ENCODE assay signal across 25 mouse cellular contexts in genomic region chr1:136960428-136961012, GRCm38 (mm10). TPM values are rescaled to one million over a fixed set of nuclear protein-coding genes. Genes with fewer than 3 reads are reported as not detected.
DNase-seq lines count a peak whose midpoint lies in the region; ATAC-seq and TF ChIP-seq lines count a peak whose summit lies in the region.
"Had no signal": no experiment of that assay in that cellular context is flagged by ENCODE, and none has a peak within 500 bp of the region (broad histone marks: within the 10 kb centered on the region; RNA-seq: fewer than 3 reads in every experiment).

TSS of gene Nr5a2 (minus strand) at chr1:136960448.

- no peaks in the 10 kb centered on the region for H3K36me3 ChIP-seq in stomach, embryonic 14.5 days (ENCODE audit: control insufficient read depth, insufficient read depth, low read length)
- no peaks in the 10 kb centered on the region for H3K36me3 ChIP-seq in stomach, postnatal 0 days (ENCODE audit: control insufficient read depth, insufficient read depth, low read length)
- H3K36me3 ChIP-seq in liver, embryonic 16.5 days (ENCODE audit: control insufficient read depth, insufficient read depth), result no peaks in the 10 kb centered on the region
- no peaks in the 10 kb centered on the region for H3K36me3 ChIP-seq in hindbrain, embryonic 13.5 days
- H3K36me3 ChIP-seq: heart, embryonic 13.5 days; limb, embryonic 10.5 days; midbrain, embryonic 10.5 days; neural tube, embryonic 15.5 days had no signal

- TF ChIP-seq CTCF in stomach, postnatal 0 days (IDR thresholded peaks at IDR 0.05; ENCODE audit: low read depth), result no peak
- TF ChIP-seq CTCF in left cerebral cortex, adult 2 months (IDR thresholded peaks at IDR 0.05), result no peak

- peak within 1 kb of the TSS; percentile 9; the same call in 1 of the 2 replicates for H3K4me3 ChIP-seq in stomach, embryonic 14.5 days (ENCODE audit: low read depth, low read length)
- H3K4me3 ChIP-seq in stomach, postnatal 0 days (ENCODE audit: low read depth, low read length), result no peak within 1 kb of the TSS
- peak within 1 kb of the TSS; percentile 40 for H3K4me3 ChIP-seq in liver, embryonic 16.5 days (ENCODE audit: low read depth, low read length)
- H3K4me3 ChIP-seq in hindbrain, embryonic 13.5 days, result no peak within 1 kb of the TSS
- H3K4me3 ChIP-seq in left cerebral cortex, adult 2 months, result no peak within 1 kb of the TSS
- H3K4me3 ChIP-seq: heart, adult 2 months; heart, embryonic 13.5 days; neural tube, embryonic 15.5 days had no signal

- H3K27me3 ChIP-seq in stomach, embryonic 14.5 days (ENCODE audit: control insufficient read depth, insufficient read depth, low read length), result peaks cover 5% of the 10 kb centered on the region; the same call in 1 of the 2 replicates
- no peaks in the 10 kb centered on the region for H3K27me3 ChIP-seq in stomach, postnatal 0 days (ENCODE audit: control insufficient read depth, insufficient read depth, low read length)
- peaks cover 2% of the 10 kb centered on the region; the same call in 1 of the 2 replicates for H3K27me3 ChIP-seq in liver, embryonic 16.5 days (ENCODE audit: control insufficient read depth, insufficient read depth, low read depth, low read length)
- peaks cover 51% of the 10 kb centered on the region for H3K27me3 ChIP-seq in hindbrain, embryonic 13.5 days

- ATAC-seq in stomach, embryonic 14.5 days (ENCODE audit: insufficient number of reproducible peaks, insufficient read depth, low FRiP score, low read depth), result peak; percentile 80
- no peak for ATAC-seq in stomach, postnatal 0 days (ENCODE audit: low FRiP score, low TSS enrichment)
- ATAC-seq in liver, embryonic 16.5 days (ENCODE audit: low read depth), result peak; percentile 84
- no peak for ATAC-seq in hindbrain, embryonic 13.5 days (ENCODE audit: low FRiP score)
- ATAC-seq: activated CD4-positive, CD25-positive, alpha-beta regulatory T cell, adult 4 months had no signal

- no peaks in the 10 kb centered on the region for H3K4me1 ChIP-seq in stomach, embryonic 14.5 days (ENCODE audit: control insufficient read depth, insufficient read depth, low read length)
- no peaks in the 10 kb centered on the region for H3K4me1 ChIP-seq in stomach, postnatal 0 days (replicated peaks; ENCODE audit: control insufficient read depth, insufficient read depth)
- H3K4me1 ChIP-seq in liver, embryonic 16.5 days (ENCODE audit: control insufficient read depth, low read depth, low read length), result no peaks in the 10 kb centered on the region
- H3K4me1 ChIP-seq in hindbrain, embryonic 13.5 days (replicated peaks), result peaks cover 8% of the 10 kb centered on the region

- no peak for DNase-seq in stomach, postnatal 0 days (ENCODE audit: low spot score)
- peak; percentile 98 for DNase-seq in large intestine, adult 2 months (ENCODE audit: low read depth, low spot score)
- DNase-seq in left cerebral cortex, adult 2 months (ENCODE audit: extremely low spot score in 1 of 2, low spot score in 2 of 2), result no peak
- DNase-seq in urinary bladder, postnatal 10 days (ENCODE audit: low spot score), result no peak
- DNase-seq in right cerebral cortex, postnatal 25 days, result no peak
- DNase-seq: adrenal gland, postnatal 10 days; cerebellum, adult 2 months; gastrocnemius, postnatal 36 days; heart, adult 2 months; heart, postnatal 14 days; kidney, adult 9 months; kidney, postnatal 25 days; lung, adult 18-20 months; lung, postnatal 10 days; right cerebral cortex, adult 18-20 months; thymus, postnatal 25 days had no signal

- intact Hi-C loops in left cerebral cortex, adult 2 months (cut with DNase I), result no loop called here

- WGBS in stomach, embryonic 14.5 days, result 33% methylated on average over 4 of the region's 4 CpGs
- WGBS in stomach, postnatal 0 days, result 26% methylated on average over 4 of the region's 4 CpGs
- WGBS in large intestine, adult 2 months, result 15% methylated on average over 4 of the region's 4 CpGs
- WGBS in liver, embryonic 16.5 days (ENCODE audit: insufficient replicate concordance), result 21% methylated on average over 4 of the region's 4 CpGs
- WGBS in hindbrain, embryonic 13.5 days, result 59% methylated on average over 4 of the region's 4 CpGs

- no peak within 1 kb of the TSS for H3K27ac ChIP-seq in stomach, embryonic 14.5 days (ENCODE audit: low read length)
- H3K27ac ChIP-seq in stomach, postnatal 0 days (replicated peaks), result no peak within 1 kb of the TSS
- peak within 1 kb of the TSS; percentile 52 for H3K27ac ChIP-seq in liver, embryonic 16.5 days (ENCODE audit: low read length)
- H3K27ac ChIP-seq in hindbrain, embryonic 13.5 days, result no peak within 1 kb of the TSS
- no peak within 1 kb of the TSS for H3K27ac ChIP-seq in left cerebral cortex, adult 2 months
- H3K27ac ChIP-seq: heart, adult 2 months; heart, embryonic 13.5 days; limb, embryonic 10.5 days; midbrain, embryonic 10.5 days; neural tube, embryonic 15.5 days had no signal

- H3K9ac ChIP-seq in stomach, embryonic 14.5 days (replicated peaks; ENCODE audit: low read depth, low read length), result no peak within 1 kb of the TSS; the same call in 1 of the 2 replicates
- no peak within 1 kb of the TSS for H3K9ac ChIP-seq in stomach, postnatal 0 days (ENCODE audit: low read length)
- no peak within 1 kb of the TSS; the same call in 1 of the 2 replicates for H3K9ac ChIP-seq in liver, embryonic 16.5 days (ENCODE audit: low read depth, low read length)
- no peak within 1 kb of the TSS for H3K9ac ChIP-seq in hindbrain, embryonic 13.5 days
- H3K9ac ChIP-seq: heart, embryonic 13.5 days; neural tube, embryonic 15.5 days had no signal

- no peaks in the 10 kb centered on the region for H3K9me3 ChIP-seq in stomach, embryonic 14.5 days (ENCODE audit: control insufficient read depth, low read depth, low read length)
- no peaks in the 10 kb centered on the region for H3K9me3 ChIP-seq in stomach, postnatal 0 days (ENCODE audit: control insufficient read depth, low read length)
- no peaks in the 10 kb centered on the region for H3K9me3 ChIP-seq in liver, embryonic 16.5 days (replicated peaks; ENCODE audit: control insufficient read depth, low read length)
- H3K9me3 ChIP-seq in hindbrain, embryonic 13.5 days, result no peaks in the 10 kb centered on the region
- H3K9me3 ChIP-seq: heart, embryonic 13.5 days; limb, embryonic 10.5 days; midbrain, embryonic 10.5 days; neural tube, embryonic 15.5 days had no signal

- TF ChIP-seq EP300 in stomach, postnatal 0 days (optimal IDR thresholded peaks at IDR 0.05), result no peak

- no peak within 1 kb of the TSS for H3K4me2 ChIP-seq in stomach, embryonic 14.5 days (replicated peaks; ENCODE audit: low read depth, low read length)
- no peak within 1 kb of the TSS for H3K4me2 ChIP-seq in stomach, postnatal 0 days (replicated peaks; ENCODE audit: low read depth)
- H3K4me2 ChIP-seq in liver, embryonic 16.5 days (ENCODE audit: low read depth, low read length), result peak within 1 kb of the TSS; percentile 42
- H3K4me2 ChIP-seq in hindbrain, embryonic 13.5 days, result no peak within 1 kb of the TSS

RNA-seq across cellular contexts. Expression of gene Nr5a2, which starts in this region (rescaled TPM):
- 1.4 and 3.5 TPM in 2 replicates for polyA plus RNA-seq in stomach, embryonic 14.5 days (2014; fragmentation: Nextera tagmentation; extraction: Ambion mirVana)
- polyA plus RNA-seq in stomach, postnatal 0 days (2015; fragmentation: Nextera tagmentation; extraction: Ambion mirVana), result 0.48 and 0.51 TPM in 2 replicates
- polyA plus RNA-seq in large intestine, adult 2 months (2012; rRNA removed), result 13.6 and 21.0 TPM in 2 replicates
- 2.2 and 2.9 TPM in 2 replicates for polyA plus RNA-seq in liver, embryonic 16.5 days (2015; fragmentation: Nextera tagmentation; extraction: Ambion mirVana)
- 0.62 and 0.64 TPM in 2 replicates for polyA plus RNA-seq in hindbrain, embryonic 13.5 days (2015; fragmentation: Nextera tagmentation; extraction: Ambion mirVana)
- not detected for total RNA-seq in left cerebral cortex, adult 2 months (2021)
- total RNA-seq: layer of hippocampus, postnatal 10 days had no signal

Comparison
In these comparisons a context has a peak if more than half of its experiments do, and no peak if none do; other contexts are left out.
1. ATAC-seq: peak in stomach, embryonic 14.5 days (single experiment) and liver, embryonic 16.5 days (single experiment); none in stomach, postnatal 0 days (single experiment) and hindbrain, embryonic 13.5 days (single experiment).
2. H3K4me3 ChIP-seq: peak in stomach, embryonic 14.5 days (single experiment) and liver, embryonic 16.5 days (single experiment); none in stomach, postnatal 0 days (single experiment), hindbrain, embryonic 13.5 days (single experiment) and left cerebral cortex, adult 2 months (single experiment).